Mouse (Mus musculus) cerebellum, adult 11 months (tissue): ENCODE measurements around the gene Gna11.

Experiments used
- DNase-seq: peaks from one replicate; pipeline ENCODE4 v3.0.0; 2022

Gene Gna11

GRCm38 (mm10) chr10:81499250-81499901 is 45.6 kb downstream of the Gna11 start:
- DNase-seq, result no peak

- no peak for DNase-seq
These were observed 46.4 kb downstream of the Gna11 start for GRCm38 (mm10) chr10:81498316-81499249.

GRCm38 (mm10) chr10:81497401-81498270 is 47.4 kb downstream of the Gna11 start:
- DNase-seq, result peak; percentile 50

- DNase-seq, result no peak
These were observed 48.0 kb downstream of the Gna11 start for GRCm38 (mm10) chr10:81496969-81497368.

GRCm38 (mm10) chr10:81496264-81496901 is 48.6 kb downstream of the Gna11 start, which contains the start of gene Ncln:
Gene Ncln (minus strand): TSS chr10:81496392.
- peak; percentile 97 for DNase-seq

GRCm38 (mm10) chr10:81495616-81496263 is 49.2 kb downstream of the Gna11 start:
- no peak for DNase-seq

- DNase-seq, result no peak
These were observed 49.8 kb downstream of the Gna11 start for GRCm38 (mm10) chr10:81495151-81495550.

GRCm38 (mm10) chr10:81494260-81495041 is 50.5 kb downstream of the Gna11 start:
- no peak for DNase-seq

GRCm38 (mm10) chr10:81493601-81494220 is 51.3 kb downstream of the Gna11 start:
- DNase-seq, result no peak

- no peak for DNase-seq
These were observed 52.3 kb downstream of the Gna11 start for GRCm38 (mm10) chr10:81492606-81493240.

GRCm38 (mm10) chr10:81491018-81491417 is 54.0 kb downstream of the Gna11 start:
- DNase-seq, result no peak

GRCm38 (mm10) chr10:81489941-81490340 is 55.0 kb downstream of the Gna11 start:
- no peak for DNase-seq

- DNase-seq, result no peak
These were observed 56.9 kb downstream of the Gna11 start for GRCm38 (mm10) chr10:81488081-81488480.

- DNase-seq, result no peak
These were observed 58.5 kb downstream of the Gna11 start for GRCm38 (mm10) chr10:81486496-81486895.

GRCm38 (mm10) chr10:81485479-81486018 is 59.4 kb downstream of the Gna11 start:
- no peak for DNase-seq

- no peak for DNase-seq
These were observed 59.9 kb downstream of the Gna11 start for GRCm38 (mm10) chr10:81485060-81485449.

- DNase-seq, result no peak
These were observed 60.4 kb downstream of the Gna11 start for GRCm38 (mm10) chr10:81484441-81485059.

- no peak for DNase-seq
These were observed 61.0 kb downstream of the Gna11 start for GRCm38 (mm10) chr10:81483983-81484382.

GRCm38 (mm10) chr10:81482533-81482889 is 62.5 kb downstream of the Gna11 start, which contains the start of gene Celf5:
Gene Celf5 (minus strand): TSS chr10:81482709.
- DNase-seq, result peak; percentile 70
